Mouse (Mus musculus): ENCODE measurements at regions not wholly inside any gene's neighbourhood (a gene's known extent, or its start where the extent isn't known, plus 50 kb on each side); places are given as distances from the start of the nearest gene placed in this dataset.

GRCm38 (mm10) chr3:128040407-128041115 is 144.4 kb upstream of the Fam241a start:
- no peaks in the 10 kb centered on the region for H3K27me3 ChIP-seq (ENCODE audit: insufficient read depth, low read length)
- no peaks in the 10 kb centered on the region for H3K36me3 ChIP-seq (ENCODE audit: insufficient read depth, low read length)
- H3K27ac ChIP-seq (ENCODE audit: low read depth, low read length), result no peak overlapping the region
- ATAC-seq (ENCODE audit: low FRiP score) (no peak), DNase-seq (ENCODE audit: low spot score) (no peak)
- no peaks in the 10 kb centered on the region for H3K4me1 ChIP-seq (ENCODE audit: insufficient read depth, low read length)
- H3K4me3 ChIP-seq (ENCODE audit: low read depth, low read length), result no peak overlapping the region
- H3K9me3 ChIP-seq (ENCODE audit: low read length), result no peaks in the 10 kb centered on the region
- TF ChIP-seq CTCF (IDR thresholded peaks at IDR 0.05), result no peak
- WGBS, result 55% methylated on average over 12 of the region's 12 CpGs
- H3K4me2 ChIP-seq (ENCODE audit: low read depth, low read length, poor library complexity, severe bottlenecking), result no peak overlapping the region
- H3K9ac ChIP-seq (replicated peaks; ENCODE audit: low read length, poor library complexity, severe bottlenecking), result no peak overlapping the region

GRCm38 (mm10) chr3:128039185-128039584 is 143.1 kb upstream of the Fam241a start:
- Histone ChIP-seq H3K9me3 (ENCODE audit: low read length) (no peaks in the 10 kb centered on the region), H3K4me3 (ENCODE audit: low read depth, low read length) (no peak overlapping the region), H3K4me2 (ENCODE audit: low read depth, low read length, poor library complexity, severe bottlenecking) (no peak overlapping the region), H3K4me1 (ENCODE audit: insufficient read depth, low read length) (no peaks in the 10 kb centered on the region), H3K27ac (ENCODE audit: low read depth, low read length) (no peak overlapping the region), H3K36me3 (ENCODE audit: insufficient read depth, low read length) (no peaks in the 10 kb centered on the region), H3K9ac (replicated peaks; ENCODE audit: low read length, poor library complexity, severe bottlenecking) (no peak overlapping the region), H3K27me3 (ENCODE audit: insufficient read depth, low read length) (no peaks in the 10 kb centered on the region)
- DNase-seq (ENCODE audit: low spot score) (no peak), ATAC-seq (ENCODE audit: low FRiP score) (no peak)
- WGBS, result 56% methylated on average over 5 of the region's 5 CpGs
- no peak for TF ChIP-seq CTCF (IDR thresholded peaks at IDR 0.05)

GRCm38 (mm10) chr3:128036538-128036937 is 140.4 kb upstream of the Fam241a start:
- no peak for TF ChIP-seq CTCF (IDR thresholded peaks at IDR 0.05)
- H3K4me2 ChIP-seq (ENCODE audit: low read depth, low read length, poor library complexity, severe bottlenecking), result no peak overlapping the region
- WGBS, result 62% methylated on average over 10 of the region's 10 CpGs
- no peaks in the 10 kb centered on the region for H3K4me1 ChIP-seq (ENCODE audit: insufficient read depth, low read length)
- H3K27me3 ChIP-seq (ENCODE audit: insufficient read depth, low read length), result no peaks in the 10 kb centered on the region
- H3K9ac ChIP-seq (replicated peaks; ENCODE audit: low read length, poor library complexity, severe bottlenecking), result no peak overlapping the region
- H3K27ac ChIP-seq (ENCODE audit: low read depth, low read length), result no peak overlapping the region
- H3K36me3 ChIP-seq (ENCODE audit: insufficient read depth, low read length), result no peaks in the 10 kb centered on the region
- no peak overlapping the region for H3K4me3 ChIP-seq (ENCODE audit: low read depth, low read length)
- ATAC-seq (ENCODE audit: low FRiP score) (no peak), DNase-seq (ENCODE audit: low spot score) (no peak)
- H3K9me3 ChIP-seq (ENCODE audit: low read length), result no peaks in the 10 kb centered on the region

GRCm38 (mm10) chr3:128030352-128030751 is 134.2 kb upstream of the Fam241a start:
- Histone ChIP-seq H3K27me3 (ENCODE audit: insufficient read depth, low read length) (no peaks in the 10 kb centered on the region), H3K4me2 (ENCODE audit: low read depth, low read length, poor library complexity, severe bottlenecking) (no peak overlapping the region), H3K36me3 (ENCODE audit: insufficient read depth, low read length) (no peaks in the 10 kb centered on the region), H3K27ac (ENCODE audit: low read depth, low read length) (no peak overlapping the region), H3K9ac (replicated peaks; ENCODE audit: low read length, poor library complexity, severe bottlenecking) (no peak overlapping the region), H3K4me1 (ENCODE audit: insufficient read depth, low read length) (no peaks in the 10 kb centered on the region), H3K4me3 (ENCODE audit: low read depth, low read length) (no peak overlapping the region), H3K9me3 (ENCODE audit: low read length) (no peaks in the 10 kb centered on the region)
- TF ChIP-seq CTCF (IDR thresholded peaks at IDR 0.05), result no peak
- WGBS, result 93% methylated on average over 3 of the region's 3 CpGs
- DNase-seq (ENCODE audit: low spot score) (no peak), ATAC-seq (ENCODE audit: low FRiP score) (no peak)

- no peak overlapping the region for H3K9ac ChIP-seq (replicated peaks; ENCODE audit: low read length, poor library complexity, severe bottlenecking)
- ATAC-seq (ENCODE audit: low FRiP score) (no peak), DNase-seq (ENCODE audit: low spot score) (no peak)
- no peak overlapping the region for H3K4me2 ChIP-seq (ENCODE audit: low read depth, low read length, poor library complexity, severe bottlenecking)
- WGBS, result 63% methylated on average over 5 of the region's 5 CpGs
- no peaks in the 10 kb centered on the region for H3K9me3 ChIP-seq (ENCODE audit: low read length)
- H3K27me3 ChIP-seq (ENCODE audit: insufficient read depth, low read length), result no peaks in the 10 kb centered on the region
- no peaks in the 10 kb centered on the region for H3K36me3 ChIP-seq (ENCODE audit: insufficient read depth, low read length)
- H3K27ac ChIP-seq (ENCODE audit: low read depth, low read length), result no peak overlapping the region
- no peaks in the 10 kb centered on the region for H3K4me1 ChIP-seq (ENCODE audit: insufficient read depth, low read length)
- no peak overlapping the region for H3K4me3 ChIP-seq (ENCODE audit: low read depth, low read length)
- no peak for TF ChIP-seq CTCF (IDR thresholded peaks at IDR 0.05)
Measured at GRCm38 (mm10) chr3:128029565-128029915, 133.4 kb upstream of the Fam241a start.

- Histone ChIP-seq H3K9me3 (ENCODE audit: low read length) (no peaks in the 10 kb centered on the region), H3K4me3 (ENCODE audit: low read depth, low read length) (no peak overlapping the region), H3K27ac (ENCODE audit: low read depth, low read length) (no peak overlapping the region), H3K9ac (replicated peaks; ENCODE audit: low read length, poor library complexity, severe bottlenecking) (no peak overlapping the region), H3K36me3 (ENCODE audit: insufficient read depth, low read length) (no peaks in the 10 kb centered on the region), H3K4me2 (ENCODE audit: low read depth, low read length, poor library complexity, severe bottlenecking) (no peak overlapping the region), H3K4me1 (ENCODE audit: insufficient read depth, low read length) (no peaks in the 10 kb centered on the region), H3K27me3 (ENCODE audit: insufficient read depth, low read length) (no peaks in the 10 kb centered on the region)
- no peak for TF ChIP-seq CTCF (IDR thresholded peaks at IDR 0.05)
- WGBS, result 23% methylated on average over 11 of the region's 11 CpGs
- ATAC-seq (ENCODE audit: low FRiP score), result no peak
- no peak for DNase-seq (ENCODE audit: low spot score)
Measured at GRCm38 (mm10) chr3:128028856-128029564, 132.9 kb upstream of the Fam241a start.
